Mouse (Mus musculus): ENCODE results near the gene Cyp2u1.

- TF ChIP-seq CTCF (IDR thresholded peaks at IDR 0.05; ENCODE audit: low read depth) (no peak), EP300 (optimal IDR thresholded peaks at IDR 0.05) (no peak)
Measured at GRCm38 (mm10) chr3:131271559-131272373, 31.3 kb downstream of the Cyp2u1 start, which contains the start of gene Hadh.

Data from stomach, postnatal 0 days (tissue).